Mouse (Mus musculus) spleen, adult 2 months (tissue): ENCODE results near the gene Tmem211. TPM values are rescaled to one million over a fixed set of nuclear protein-coding genes. Genes with fewer than 3 reads are reported as not detected.
A peak's percentile ranks its signal among the peaks of the same experiment; 100 is the strongest.

Source experiments
- DNase-seq, 2 experiments: peaks; one replicate each; pipeline versions ENCODE4 v3.0.0 to v3.0.0-alpha.2; 2012 to 2021; ENCODE audit warnings: low spot score in 2 of 2, low read depth in 1 of 2
- H3K27ac ChIP-seq: fragments of 200-500 bp; 2 replicates; pipeline ENCODE4 v1.5.1; 2012; ENCODE audit warnings: low read length, inconsistent platforms; ENCODE audit not compliant: insufficient read depth
- H3K27me3 ChIP-seq: fragments of 200-500 bp; 2 replicates; pipeline ENCODE4 v1.6.1; 2012; ENCODE audit warnings: mild to moderate bottlenecking, moderate library complexity, low read length, inconsistent platforms; ENCODE audit not compliant: control insufficient read depth, insufficient read depth
- H3K36me3 ChIP-seq: fragments of 200-500 bp; 2 replicates; pipeline ENCODE4 v1.6.1; 2012; ENCODE audit warnings: mild to moderate bottlenecking, low read length, inconsistent platforms; ENCODE audit not compliant: control insufficient read depth, insufficient read depth
- H3K4me1 ChIP-seq: fragments of 200-500 bp; 2 replicates; pipeline ENCODE4 v1.6.1; 2011; ENCODE audit warnings: inconsistent platforms; ENCODE audit not compliant: control insufficient read depth, insufficient read depth, insufficient read length
- H3K4me3 ChIP-seq: fragments of 200-500 bp; 2 replicates; pipeline ENCODE4 v1.5.1; 2011; ENCODE audit warnings: mild to moderate bottlenecking, inconsistent platforms; ENCODE audit not compliant: insufficient read depth, insufficient read length; ENCODE audit errors: extremely low read depth
- CTCF ChIP-seq: fragments of 200-500 bp; IDR thresholded peaks from 2 replicates; pipeline ENCODE4 v1.5.1; 2011; ENCODE audit warnings: mild to moderate bottlenecking, inconsistent platforms; ENCODE audit not compliant: insufficient read depth, insufficient read length, insufficient replicate concordance; ENCODE audit errors: extremely low read depth
- POLR2A ChIP-seq: fragments of 200-500 bp; IDR thresholded peaks from 2 replicates; pipeline ENCODE4 v1.6.1; 2011; ENCODE audit warnings: low read depth, low read length, inconsistent platforms
- WGBS: fragments of 180-500 bp; shearing (Covaris S2); methylation state at CpG from one replicate; pipeline ENCODE4 v1.1.7; 2018; 5-methylcytosine and 5-hydroxymethylcytosine counted together
- polyA plus RNA-seq: library from polyadenylated mRNA; depleted of rRNA; stranded (reverse); fragments of >200 nt; gene quantifications from 2 replicates; pipeline ENCODE4 v1.2.3, GENCODE M21; 2012

Tmem211 gene
- polyA plus RNA-seq, 1 experiment, result not detected

DNA sequence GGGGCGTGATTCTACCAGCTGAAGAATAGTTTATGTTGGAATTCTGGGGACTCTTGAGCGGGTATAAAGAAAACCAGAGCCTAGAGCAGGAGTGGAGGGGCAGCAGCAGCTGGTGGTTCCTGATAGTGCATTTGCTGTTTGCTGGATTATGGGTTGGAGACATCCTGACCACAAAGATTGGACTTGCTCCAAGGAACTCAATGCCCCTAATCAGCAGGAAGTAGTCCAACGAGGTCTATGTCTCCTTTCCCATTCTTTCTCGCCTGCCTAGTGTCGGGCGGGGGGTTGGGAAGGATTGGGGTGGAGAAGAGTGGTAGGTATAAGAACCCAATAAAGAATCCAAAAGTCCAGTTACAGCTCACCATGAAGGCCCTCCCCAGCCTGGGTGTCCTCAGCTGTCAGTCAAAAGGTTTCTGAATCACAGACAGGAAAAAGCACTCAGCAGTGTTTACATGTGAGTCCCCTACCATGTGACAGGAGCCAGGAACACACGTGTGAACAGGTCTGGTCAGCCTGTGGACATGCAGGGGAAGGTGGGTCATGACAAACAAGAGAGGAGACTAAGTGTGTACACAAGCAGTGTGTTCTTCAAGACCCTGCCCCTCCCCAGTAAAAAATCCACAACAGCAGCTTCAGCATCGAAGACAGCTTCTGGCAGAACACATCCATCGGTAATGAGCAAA, 19.9 kb upstream of the Tmem211 start:
- WGBS, result 56% methylated on average over 9 of the region's 9 CpGs
- TF ChIP-seq CTCF (no peak), POLR2A (no peak)
- Histone ChIP-seq H3K27ac (0 out of 2 replicates have a peak overlapping the region, but pooled peaks have one; percentile 5), H3K36me3 (no peaks in the 10 kb centered on the region), H3K27me3 (no peaks in the 10 kb centered on the region), H3K4me3 (no peak overlapping the region), H3K4me1 (no peaks in the 10 kb centered on the region)
- no peak for DNase-seq

DNA sequence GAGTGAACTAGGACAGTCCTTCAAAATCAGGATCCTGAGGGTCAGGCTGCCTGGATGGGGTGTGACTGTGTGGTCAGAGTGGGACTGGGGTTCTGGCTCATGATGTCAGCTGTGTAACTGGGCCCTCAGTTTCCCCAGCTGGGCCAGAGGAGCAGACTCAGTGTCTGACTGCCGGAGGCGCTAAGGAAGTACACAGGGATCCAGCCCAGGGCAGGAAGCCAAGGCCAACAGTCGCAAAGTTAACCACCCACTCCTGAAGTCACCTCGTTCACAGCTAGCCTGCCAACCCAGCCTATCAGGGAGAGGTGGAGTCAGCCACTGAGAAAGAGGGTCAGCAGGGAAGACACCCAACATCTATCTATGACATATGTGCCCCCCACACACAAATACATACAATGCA, 18.7 kb upstream of the Tmem211 start:
- TF ChIP-seq POLR2A (no peak), CTCF (no peak)
- DNase-seq, result no peak
- H3K4me3 ChIP-seq, result no peak overlapping the region
- no peaks in the 10 kb centered on the region for H3K36me3 ChIP-seq
- H3K27me3 ChIP-seq, result no peaks in the 10 kb centered on the region
- peak overlapping the region; percentile 31; the same call in 1 of the 2 replicates for H3K27ac ChIP-seq
- no peaks in the 10 kb centered on the region for H3K4me1 ChIP-seq
- 44% methylated on average over 4 of the region's 4 CpGs for WGBS

DNA sequence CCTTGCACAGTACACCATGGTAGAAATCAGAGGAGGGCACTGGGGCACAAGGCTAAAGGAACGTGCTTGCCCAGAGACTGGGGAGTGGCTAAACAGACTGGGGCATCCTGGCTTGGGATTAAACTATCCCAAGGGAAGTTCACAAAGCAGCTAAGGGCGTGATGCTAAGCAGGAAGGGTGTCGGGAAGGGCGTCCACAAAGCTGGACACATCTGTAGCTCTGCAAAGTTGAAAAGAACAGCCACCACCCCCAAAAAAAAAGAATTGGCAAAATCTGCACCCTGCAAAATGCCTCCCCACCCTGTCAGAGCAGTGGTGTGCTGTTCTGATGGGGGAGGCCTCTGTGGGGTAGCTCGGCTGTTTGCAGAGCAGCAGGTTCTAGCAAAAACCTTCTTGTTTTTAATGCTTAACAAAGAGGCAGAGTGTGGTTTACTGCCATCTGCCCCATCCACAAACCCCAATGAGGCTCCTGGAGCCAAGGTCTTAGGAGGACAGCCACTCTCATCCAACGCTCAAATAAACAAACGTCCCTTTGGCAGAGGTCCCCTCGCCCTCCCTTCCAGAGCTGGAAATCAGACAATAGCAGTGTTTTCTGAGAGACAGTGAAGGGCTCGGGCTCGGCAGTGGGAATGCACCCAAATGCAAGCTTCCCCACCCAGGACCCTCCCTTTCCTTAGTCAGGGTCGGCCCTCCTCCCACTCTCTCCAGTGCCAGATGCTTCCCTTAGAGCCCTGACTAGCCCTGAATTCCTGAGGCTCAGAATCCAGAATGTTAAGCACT, 17.9 kb upstream of the Tmem211 start:
- no peak for TF ChIP-seq CTCF
- H3K4me1 ChIP-seq, result no peaks in the 10 kb centered on the region
- no peak overlapping the region for H3K4me3 ChIP-seq
- H3K27ac ChIP-seq, result peak overlapping the region; percentile 70
- DNase-seq, result no peak
- H3K36me3 ChIP-seq, result no peaks in the 10 kb centered on the region
- 77% methylated on average over 11 of the region's 11 CpGs for WGBS
- H3K27me3 ChIP-seq, result no peaks in the 10 kb centered on the region

DNA sequence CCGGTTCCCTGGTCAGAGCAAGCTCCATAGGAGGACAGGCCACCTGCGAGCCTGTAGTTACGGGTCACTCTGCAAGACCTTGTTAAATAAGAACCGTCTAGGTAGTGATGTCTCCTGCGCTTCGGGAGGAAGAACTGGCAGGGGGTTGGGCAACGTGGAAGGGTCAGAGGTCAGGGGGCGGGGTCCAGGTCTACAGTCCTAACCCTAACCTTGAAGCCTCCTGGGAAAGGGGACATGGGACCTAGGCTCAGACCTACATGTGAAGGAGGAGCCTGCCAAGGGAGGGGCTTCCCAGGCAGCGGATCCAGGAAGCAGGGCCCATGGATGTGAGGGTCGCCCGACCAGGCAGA, 17.3 kb upstream of the Tmem211 start:
- H3K4me3 ChIP-seq, result no peak overlapping the region
- no peaks in the 10 kb centered on the region for H3K27me3 ChIP-seq
- H3K36me3 ChIP-seq, result no peaks in the 10 kb centered on the region
- no peaks in the 10 kb centered on the region for H3K4me1 ChIP-seq
- no peak for TF ChIP-seq CTCF
- no peak for TF ChIP-seq POLR2A
- peak overlapping the region; percentile 70 for H3K27ac ChIP-seq
- DNase-seq, result no peak
- 79% methylated on average over 11 of the region's 11 CpGs for WGBS

DNA sequence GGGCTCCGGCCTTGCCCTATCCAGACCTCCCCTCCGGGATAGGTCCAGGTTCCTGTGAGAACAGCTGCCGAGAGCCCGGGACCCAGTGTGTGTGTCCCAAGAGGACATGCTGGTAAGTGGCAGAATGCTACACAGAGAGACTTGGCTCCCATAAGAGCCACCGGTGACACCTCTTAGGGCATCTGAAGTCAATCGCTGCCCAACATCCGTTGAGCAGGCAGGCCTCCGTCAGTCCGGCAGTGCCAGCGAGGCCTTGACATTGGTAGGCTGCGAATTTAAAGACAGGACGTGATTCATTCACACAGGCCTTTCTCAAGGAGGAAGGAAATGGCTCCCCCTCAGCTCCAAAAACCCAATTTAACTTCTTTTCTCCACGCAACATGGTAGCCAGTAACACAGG, 16.8 kb upstream of the Tmem211 start:
- Histone ChIP-seq H3K4me1 (no peaks in the 10 kb centered on the region), H3K36me3 (no peaks in the 10 kb centered on the region), H3K27me3 (no peaks in the 10 kb centered on the region), H3K4me3 (no peak overlapping the region), H3K27ac (peak overlapping the region; percentile 70)
- TF ChIP-seq POLR2A (no peak), CTCF (no peak)
- DNase-seq, result no peak
- WGBS, result 39% methylated on average over 13 of the region's 13 CpGs

DNA sequence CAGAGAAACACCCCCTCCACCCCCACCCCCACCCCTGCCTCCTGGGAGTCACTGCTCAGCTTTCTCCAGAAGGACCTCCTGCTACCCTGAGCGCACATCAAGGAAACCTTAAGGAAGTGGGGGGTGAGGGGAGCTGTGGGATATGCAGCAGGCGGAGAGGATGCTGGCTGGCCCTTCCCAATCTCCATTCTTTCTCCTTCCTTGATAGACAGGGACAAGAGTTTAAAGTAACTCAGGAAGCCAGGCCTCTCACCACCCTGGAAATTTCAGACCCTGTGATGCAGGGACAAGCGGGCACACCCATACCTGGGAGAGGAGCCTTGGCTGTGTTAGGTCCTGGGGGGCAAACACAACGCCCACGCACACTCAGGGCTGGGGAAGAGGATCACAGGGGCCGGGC, 16.4 kb upstream of the Tmem211 start:
- no peaks in the 10 kb centered on the region for H3K27me3 ChIP-seq
- 84% methylated on average over 6 of the region's 6 CpGs for WGBS
- H3K27ac ChIP-seq, result peak overlapping the region; percentile 37
- H3K4me3 ChIP-seq, result no peak overlapping the region
- DNase-seq, result no peak
- no peaks in the 10 kb centered on the region for H3K4me1 ChIP-seq
- H3K36me3 ChIP-seq, result no peaks in the 10 kb centered on the region
- TF ChIP-seq POLR2A (no peak), CTCF (no peak)
